Mouse (Mus musculus) large intestine, adult 2 months (tissue): ENCODE results near the gene Bicral. TPM values are rescaled to one million over a fixed set of nuclear protein-coding genes. Genes with fewer than 3 reads are reported as not detected.
"Not testable (repeated sequence)": the region's sequence is repeated elsewhere in the genome, so short reads cannot be mapped to it uniquely, and the experiment has no call there.

Source experiments
- DNase-seq: peaks from one replicate; pipeline ENCODE4 v3.0.0-alpha.2; 2012; ENCODE audit warnings: low read depth, low spot score
- WGBS: fragments of 180-500 bp; shearing (Covaris S2); methylation state at CpG from one replicate; pipeline ENCODE4 v1.1.7; 2018; 5-methylcytosine and 5-hydroxymethylcytosine counted together
- polyA plus RNA-seq: library from polyadenylated mRNA; depleted of rRNA; stranded (reverse); fragments of >200 nt; gene quantifications from 2 replicates; pipeline ENCODE4 v1.2.3, GENCODE M21; 2012

Bicral gene
- polyA plus RNA-seq, 1 experiment, result 5.4 TPM

GRCm38 (mm10) chr17:46812442-46812841, 45.8 kb downstream of the Bicral start:
- 92% methylated on average over 1 of the region's 1 CpGs for WGBS
- no peak for DNase-seq

- no peak for DNase-seq
- WGBS, result 93% methylated on average over 3 of the region's 3 CpGs
These were observed 47.6 kb downstream of the Bicral start for GRCm38 (mm10) chr17:46810672-46811071.

- 81% methylated on average over 6 of the region's 6 CpGs for WGBS
- no peak for DNase-seq
These were observed 49.0 kb downstream of the Bicral start for GRCm38 (mm10) chr17:46809131-46809830.

GRCm38 (mm10) chr17:46808376-46808775, 49.9 kb downstream of the Bicral start:
- no peak for DNase-seq
- 91% methylated on average over 10 of the region's 10 CpGs for WGBS

- DNase-seq, result no peak
- 85% methylated on average over 6 of the region's 6 CpGs for WGBS
These were observed 56.5 kb downstream of the Bicral start for GRCm38 (mm10) chr17:46801761-46802160.

GRCm38 (mm10) chr17:46799680-46800079, 58.6 kb downstream of the Bicral start:
- 69% methylated on average over 10 of the region's 10 CpGs for WGBS

GRCm38 (mm10) chr17:46797386-46797785, 60.9 kb downstream of the Bicral start:
- WGBS, result 82% methylated on average over 8 of the region's 8 CpGs

More at GRCm38 (mm10) chr17:46799680-46800079, 58.6 kb downstream of the Bicral start:
- no peak for DNase-seq

GRCm38 (mm10) chr17:46796743-46797142, 61.5 kb downstream of the Bicral start:
- 89% methylated on average over 4 of the region's 4 CpGs for WGBS
- DNase-seq, result no peak

More at GRCm38 (mm10) chr17:46797386-46797785, 60.9 kb downstream of the Bicral start:
- no peak for DNase-seq

- no peak for DNase-seq
- 81% methylated on average over 2 of the region's 2 CpGs for WGBS
These were observed 65.3 kb downstream of the Bicral start for GRCm38 (mm10) chr17:46792963-46793362.

GRCm38 (mm10) chr17:46787974-46788373, 70.3 kb downstream of the Bicral start:
- WGBS, result 77% methylated on average over 2 of the region's 2 CpGs
- DNase-seq, result not testable (repeated sequence)

GRCm38 (mm10) chr17:46786952-46787351, 71.3 kb downstream of the Bicral start:
- 91% methylated on average over 5 of the region's 5 CpGs for WGBS

GRCm38 (mm10) chr17:46783222-46783565, 75.1 kb downstream of the Bicral start:
- no peak for DNase-seq
- 59% methylated on average over 2 of the region's 2 CpGs for WGBS

More at GRCm38 (mm10) chr17:46786952-46787351, 71.3 kb downstream of the Bicral start:
- DNase-seq, result no peak

- under 1% methylated on average over 44 of the region's 44 CpGs for WGBS
These were observed 75.7 kb downstream of the Bicral start, which contains the start of gene Rpl7l1 for GRCm38 (mm10) chr17:46782341-46783221. TSS of gene Rpl7l1 (minus strand) at chr17:46782672.

GRCm38 (mm10) chr17:46781876-46782275, 76.4 kb downstream of the Bicral start:
- WGBS, result under 1% methylated on average over 11 of the region's 11 CpGs

More at GRCm38 (mm10) chr17:46782341-46783221, 75.7 kb downstream of the Bicral start, which contains the start of gene Rpl7l1:
- peak; percentile 80 for DNase-seq

GRCm38 (mm10) chr17:46776087-46776486, 82.2 kb downstream of the Bicral start:
- DNase-seq, result no peak

More at GRCm38 (mm10) chr17:46781876-46782275, 76.4 kb downstream of the Bicral start:
- DNase-seq, result no peak

GRCm38 (mm10) chr17:46775070-46775469, 83.2 kb downstream of the Bicral start:
- 82% methylated on average over 9 of the region's 9 CpGs for WGBS

More at GRCm38 (mm10) chr17:46776087-46776486, 82.2 kb downstream of the Bicral start:
- 26% methylated on average over 3 of the region's 3 CpGs for WGBS

GRCm38 (mm10) chr17:46774131-46774472, 84.2 kb downstream of the Bicral start:
- DNase-seq, result no peak
- 42% methylated on average over 2 of the region's 2 CpGs for WGBS

More at GRCm38 (mm10) chr17:46775070-46775469, 83.2 kb downstream of the Bicral start:
- no peak for DNase-seq

GRCm38 (mm10) chr17:46773278-46774130, 84.8 kb downstream of the Bicral start:
- peak; percentile 51 for DNase-seq
- WGBS, result 7% methylated on average over 20 of the region's 20 CpGs
